Mouse (Mus musculus) embryonic facial prominence, embryonic 11.5 days (tissue): ENCODE measurements at regions not wholly inside any gene's neighbourhood (a gene's known extent, or its start where the extent isn't known, plus 50 kb on each side); places are given as distances from the start of the nearest gene placed in this dataset.

Experiments
- ATAC-seq: fragments of 200-750 bp; cut with Nextera tagmentation; replicated peaks from 2 replicates; pipeline ENCODE4 v1.8.0; 2017; ENCODE audit warnings: low read depth; ENCODE audit not compliant: insufficient number of reproducible peaks, low FRiP score, low TSS enrichment
- DNase-seq: peaks from one replicate; pipeline ENCODE4 v3.0.0-alpha.2; 2015; ENCODE audit warnings: low spot score
- H3K27ac ChIP-seq: fragments of 300-500 bp; sonication (generic); replicated peaks from 2 replicates; pipeline ENCODE4 v1.5.1; 2014; ENCODE audit warnings: mild to moderate bottlenecking, low read depth, low read length, control low read depth
- H3K27me3 ChIP-seq: fragments of 300-500 bp; sonication (generic); 2 replicates; pipeline ENCODE4 v1.6.1; 2014; ENCODE audit warnings: mild to moderate bottlenecking, low read length, moderate library complexity, mixed read lengths; ENCODE audit not compliant: control insufficient read depth, insufficient read depth
- H3K36me3 ChIP-seq: fragments of 300-500 bp; sonication (generic); replicated peaks from 2 replicates; pipeline ENCODE4 v1.6.1; 2014; ENCODE audit warnings: low read depth, mild to moderate bottlenecking, low read length, moderate library complexity, mixed read lengths; ENCODE audit not compliant: control insufficient read depth, insufficient read depth
- H3K4me1 ChIP-seq: fragments of 300-500 bp; sonication (generic); 2 replicates; pipeline ENCODE4 v1.6.1; 2014; ENCODE audit warnings: low read length, mixed read lengths; ENCODE audit not compliant: control insufficient read depth, insufficient read depth
- H3K4me2 ChIP-seq: fragments of 300-500 bp; sonication (generic); 2 replicates; pipeline ENCODE4 v1.6.1; 2014; ENCODE audit warnings: low read depth, mild to moderate bottlenecking, control low read depth, low read length, moderate library complexity
- H3K4me3 ChIP-seq: fragments of 300-500 bp; sonication (generic); 2 replicates; pipeline ENCODE4 v1.5.1; 2014; ENCODE audit warnings: low read depth, low read length, control low read depth
- H3K9ac ChIP-seq: fragments of 300-500 bp; sonication (generic); replicated peaks from 2 replicates; pipeline ENCODE4 v1.6.1; 2014; ENCODE audit warnings: mild to moderate bottlenecking, control low read depth, low read length
- H3K9me3 ChIP-seq: fragments of 300-500 bp; sonication (generic); replicated peaks from 2 replicates; pipeline ENCODE4 v1.6.1; 2016; ENCODE audit warnings: mild to moderate bottlenecking, low read length, inconsistent platforms, mixed read lengths; ENCODE audit not compliant: control insufficient read depth
- WGBS: fragments of 180-500 bp; shearing (Covaris S2); extraction: QIAGEN DNeasy Blood & Tissue Kit; methylation state at CpG from one replicate; pipeline ENCODE4 v1.1.7; 2014; 5-methylcytosine and 5-hydroxymethylcytosine counted together

- 80% methylated on average over 1 of the region's 1 CpGs for WGBS
- DNase-seq (peak; percentile 7), ATAC-seq (no peak)
- Histone ChIP-seq H3K27me3 (no peaks in the 10 kb centered on the region), H3K4me1 (no peaks in the 10 kb centered on the region), H3K9ac (no peak overlapping the region), H3K4me3 (no peak overlapping the region), H3K27ac (no peak overlapping the region), H3K9me3 (no peaks in the 10 kb centered on the region), H3K4me2 (no peak overlapping the region), H3K36me3 (no peaks in the 10 kb centered on the region)
These were observed 116.0 kb downstream of the Hpgd start for GRCm38 (mm10) chr8:56410412-56410811.

- no peaks in the 10 kb centered on the region for H3K36me3 ChIP-seq
- no peak overlapping the region for H3K4me3 ChIP-seq
- ATAC-seq (no peak), DNase-seq (no peak)
- no peaks in the 10 kb centered on the region for H3K9me3 ChIP-seq
- H3K27me3 ChIP-seq, result no peaks in the 10 kb centered on the region
- H3K4me2 ChIP-seq, result no peak overlapping the region
- H3K4me1 ChIP-seq, result no peaks in the 10 kb centered on the region
- H3K9ac ChIP-seq, result no peak overlapping the region
- H3K27ac ChIP-seq, result no peak overlapping the region
- WGBS, result 84% methylated on average over 2 of the region's 2 CpGs
These were observed 112.9 kb downstream of the Hpgd start for GRCm38 (mm10) chr8:56407267-56407666.

GRCm38 (mm10) chr8:56406317-56406716 lies 111.9 kb downstream of the Hpgd start:
- H3K9me3 ChIP-seq, result no peaks in the 10 kb centered on the region
- no peak overlapping the region for H3K27ac ChIP-seq
- H3K4me3 ChIP-seq, result no peak overlapping the region
- H3K9ac ChIP-seq, result no peak overlapping the region
- no peaks in the 10 kb centered on the region for H3K36me3 ChIP-seq
- ATAC-seq (no peak), DNase-seq (no peak)
- H3K27me3 ChIP-seq, result no peaks in the 10 kb centered on the region
- no peaks in the 10 kb centered on the region for H3K4me1 ChIP-seq
- H3K4me2 ChIP-seq, result no peak overlapping the region

DNA sequence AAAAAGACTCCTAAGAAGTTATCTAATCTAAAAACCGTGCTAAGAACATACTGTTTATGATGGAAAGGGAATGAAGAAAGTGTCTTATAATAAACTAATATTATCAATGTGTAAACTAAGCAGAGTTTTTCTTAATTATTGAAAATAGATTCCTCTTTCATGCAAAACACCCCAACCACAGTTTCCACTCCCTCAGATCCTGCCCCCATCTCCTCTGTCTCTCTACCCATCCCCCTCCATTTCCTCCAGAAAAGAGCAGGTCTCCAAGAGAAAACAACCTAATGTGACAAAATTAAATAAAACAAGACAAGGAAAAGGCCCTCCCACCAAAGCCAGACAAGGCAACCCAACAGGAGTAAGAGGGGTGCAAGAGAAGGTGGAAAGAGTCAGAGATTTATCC lies 103.2 kb downstream of the Hpgd start:
- H3K27me3 ChIP-seq, result no peaks in the 10 kb centered on the region
- 74% methylated on average over 1 of the region's 1 CpGs for WGBS
- no peaks in the 10 kb centered on the region for H3K36me3 ChIP-seq
- no peak overlapping the region for H3K27ac ChIP-seq
- H3K4me2 ChIP-seq, result no peak overlapping the region
- H3K9me3 ChIP-seq, result no peaks in the 10 kb centered on the region
- H3K4me1 ChIP-seq, result no peaks in the 10 kb centered on the region
- H3K9ac ChIP-seq, result no peak overlapping the region
- no peak overlapping the region for H3K4me3 ChIP-seq
- ATAC-seq (no peak), DNase-seq (no peak)

DNA sequence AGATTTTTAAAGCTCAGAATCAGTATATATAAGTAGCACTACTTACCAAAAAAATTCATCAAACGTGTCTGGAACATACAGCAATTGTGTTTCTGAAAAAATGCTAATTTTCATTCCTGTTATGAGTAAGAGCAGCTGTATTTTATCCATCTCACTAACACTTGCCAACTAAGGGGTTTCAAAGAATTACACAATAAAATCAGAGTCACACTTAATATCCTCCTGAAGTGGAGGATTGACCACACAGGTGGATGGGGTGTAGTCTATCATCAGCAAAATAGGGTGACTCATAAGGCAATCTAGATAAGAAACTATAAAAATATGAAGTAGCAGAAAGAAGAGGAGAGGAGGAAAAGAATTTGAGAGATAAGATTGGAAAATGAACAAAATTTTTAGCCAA lies 102.0 kb downstream of the Hpgd start:
- H3K4me3 ChIP-seq, result no peak overlapping the region
- DNase-seq (no peak), ATAC-seq (no peak)
- H3K36me3 ChIP-seq, result no peaks in the 10 kb centered on the region
- WGBS, result 81% methylated on average over 1 of the region's 1 CpGs
- H3K9ac ChIP-seq, result no peak overlapping the region
- H3K27me3 ChIP-seq, result no peaks in the 10 kb centered on the region
- H3K4me2 ChIP-seq, result no peak overlapping the region
- H3K4me1 ChIP-seq, result no peaks in the 10 kb centered on the region
- H3K27ac ChIP-seq, result no peak overlapping the region
- H3K9me3 ChIP-seq, result no peaks in the 10 kb centered on the region

DNA sequence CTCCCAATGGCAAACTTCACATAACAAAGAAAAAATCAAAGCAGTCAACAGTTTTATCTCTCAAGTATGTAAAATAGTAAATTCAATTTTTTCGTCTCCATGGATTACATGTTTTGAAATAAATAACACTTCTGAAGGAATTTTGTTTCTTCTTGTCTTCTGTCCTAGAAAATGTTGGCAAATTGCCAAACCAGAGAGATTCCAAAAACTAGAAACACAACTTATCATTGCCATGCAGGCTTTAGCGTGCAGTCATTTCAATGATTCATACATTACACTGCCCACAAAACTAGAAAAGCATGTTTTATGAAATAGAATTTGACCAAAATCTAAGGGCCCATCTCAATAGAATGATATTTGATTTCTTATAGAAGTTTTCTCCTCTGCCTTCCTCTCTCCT lies 98.2 kb downstream of the Hpgd start:
- WGBS, result 83% methylated on average over 2 of the region's 2 CpGs
- Histone ChIP-seq H3K27me3 (no peaks in the 10 kb centered on the region), H3K9ac (no peak overlapping the region), H3K27ac (no peak overlapping the region), H3K9me3 (no peaks in the 10 kb centered on the region), H3K4me1 (no peaks in the 10 kb centered on the region), H3K4me3 (no peak overlapping the region), H3K4me2 (no peak overlapping the region), H3K36me3 (no peaks in the 10 kb centered on the region)
- ATAC-seq (no peak), DNase-seq (no peak)

GRCm38 (mm10) chr8:56392158-56392557 lies 97.8 kb downstream of the Hpgd start:
- WGBS, result 79% methylated on average over 2 of the region's 2 CpGs
- H3K4me2 ChIP-seq, result no peak overlapping the region
- H3K9ac ChIP-seq, result no peak overlapping the region
- H3K27me3 ChIP-seq, result no peaks in the 10 kb centered on the region
- DNase-seq (no peak), ATAC-seq (no peak)
- no peaks in the 10 kb centered on the region for H3K4me1 ChIP-seq
- no peaks in the 10 kb centered on the region for H3K9me3 ChIP-seq
- H3K36me3 ChIP-seq, result no peaks in the 10 kb centered on the region
- no peak overlapping the region for H3K4me3 ChIP-seq
- no peak overlapping the region for H3K27ac ChIP-seq
